12 mouse cellular contexts compared by ENCODE assay signal in the genomic region with DNA sequence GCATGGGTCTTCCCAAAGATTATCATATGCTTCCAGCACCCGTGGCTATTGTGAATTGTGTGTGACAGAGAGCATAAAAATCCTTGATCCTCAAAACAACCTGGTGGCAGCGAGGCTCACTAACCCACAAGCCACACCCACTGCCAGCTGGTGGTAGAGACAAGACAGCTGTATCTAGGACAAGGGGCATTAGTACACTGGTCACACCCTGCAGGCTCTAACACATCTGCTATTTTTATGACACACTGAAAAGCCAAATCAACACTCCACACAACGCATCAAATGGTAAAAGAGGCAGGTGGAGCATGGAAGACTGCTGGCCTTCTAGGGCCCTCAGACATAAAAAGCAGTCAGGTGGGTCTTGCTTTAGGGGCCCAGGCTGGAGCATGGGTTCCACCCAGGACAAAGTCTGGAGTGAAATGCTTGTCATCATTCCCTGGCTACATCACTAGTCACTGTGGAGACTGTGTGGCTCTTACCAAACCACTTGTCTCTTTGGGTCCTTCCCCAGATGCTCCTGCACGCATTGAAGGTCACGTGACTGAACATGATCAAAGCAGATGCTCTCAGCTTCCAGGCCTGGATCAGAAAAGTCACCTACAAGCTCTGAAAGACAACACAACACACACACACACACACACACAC. TPM values are rescaled to one million over a fixed set of nuclear protein-coding genes. Genes with fewer than 3 reads are reported as not detected.
DNase-seq lines count a peak whose midpoint lies in the region; ATAC-seq and TF ChIP-seq lines count a peak whose summit lies in the region.
"Had no signal": no experiment of that assay in that cellular context is flagged by ENCODE, and none has a peak within 500 bp of the region (broad histone marks: within the 10 kb centered on the region; RNA-seq: fewer than 3 reads in every experiment).

No protein-coding gene starts in this region.

- in situ Hi-C loops in CH12.LX (cut with MboI; ENCODE audit: low pct_ligation_motif_present, low pct_unique_long_range_greater_than_20kb, low sequenced_read_pairs), result no loop called here

- peak; percentile 81 for DNase-seq in heart, embryonic 10.5 days (ENCODE audit: low spot score)
- DNase-seq in heart, adult 9 months (ENCODE audit: low spot score in 2 of 2), result no peak
- DNase-seq in CH12.LX (ENCODE audit: extremely low read depth), result no peak
- DNase-seq in kidney, adult 11 months, result no peak
- DNase-seq in midbrain, postnatal 0 days (ENCODE audit: low spot score), result no peak
- no peak for DNase-seq in right cerebral cortex, postnatal 14 days

- H3K4me1 ChIP-seq in heart, embryonic 10.5 days, result peaks cover 19% of the 10 kb centered on the region
- H3K4me1 ChIP-seq in CH12.LX (ENCODE audit: control insufficient read depth in 1 of 2, insufficient read depth in 2 of 2), result peaks cover 19 to 51% of the 10 kb centered on the region in 2 experiments
- H3K4me1 ChIP-seq in intestine, embryonic 16.5 days (ENCODE audit: control insufficient read depth, insufficient read depth, low read length), result peaks cover 13% of the 10 kb centered on the region; the same call in 1 of the 2 replicates
- H3K4me1 ChIP-seq in midbrain, postnatal 0 days (ENCODE audit: insufficient read depth, low read length), result no peaks in the 10 kb centered on the region
- H3K4me1 ChIP-seq: neural tube, embryonic 15.5 days had no signal

- H3K9me3 ChIP-seq in heart, embryonic 10.5 days, result no peaks in the 10 kb centered on the region
- peaks cover 6% of the 10 kb centered on the region for H3K9me3 ChIP-seq in CH12.LX (replicated peaks; ENCODE audit: low read length)
- H3K9me3 ChIP-seq in intestine, embryonic 16.5 days (ENCODE audit: control insufficient read depth, low read length), result no peaks in the 10 kb centered on the region
- no peaks in the 10 kb centered on the region for H3K9me3 ChIP-seq in midbrain, postnatal 0 days (ENCODE audit: low read length)
- H3K9me3 ChIP-seq: neural tube, embryonic 15.5 days had no signal

- H3K4me2 ChIP-seq in CH12.LX (ENCODE audit: insufficient read depth, low read depth, poor library complexity, severe bottlenecking), result no peak overlapping the region
- no peak overlapping the region for H3K4me2 ChIP-seq in intestine, embryonic 16.5 days (ENCODE audit: low read depth, low read length)
- H3K4me2 ChIP-seq in midbrain, postnatal 0 days (ENCODE audit: low read depth, low read length, poor library complexity, severe bottlenecking), result no peak overlapping the region
- H3K4me2 ChIP-seq: neural tube, embryonic 15.5 days had no signal

- peak overlapping the region; percentile 57; the same call in 1 of the 2 replicates for H3K27ac ChIP-seq in heart, embryonic 10.5 days
- 0 out of 2 replicates have a peak overlapping the region, but pooled peaks have one; percentile 3 for H3K27ac ChIP-seq in CH12.LX (ENCODE audit: insufficient read depth, low read depth)
- H3K27ac ChIP-seq in intestine, embryonic 16.5 days (ENCODE audit: low read length), result no peak overlapping the region
- no peak overlapping the region for H3K27ac ChIP-seq in midbrain, postnatal 0 days (ENCODE audit: low read depth, low read length)
- H3K27ac ChIP-seq: neural tube, embryonic 15.5 days had no signal

- WGBS in heart, embryonic 10.5 days, result 54% methylated on average over 5 of the region's 5 CpGs
- 55% methylated on average over 5 of the region's 5 CpGs for WGBS in intestine, embryonic 16.5 days
- 62% methylated on average over 5 of the region's 5 CpGs for WGBS in midbrain, postnatal 0 days

- TF ChIP-seq CTCF in CH12.LX (conservative IDR thresholded peaks at IDR 0.05 in 1 of 2, IDR thresholded peaks at IDR 0.05 in 1 of 2; ENCODE audit: low read depth in 2 of 2, low read length in 2 of 2), result no peak
- no peak for TF ChIP-seq CTCF in midbrain, postnatal 0 days (IDR thresholded peaks at IDR 0.05)

- H3K79me2 ChIP-seq in CH12.LX (replicated peaks; ENCODE audit: control insufficient read depth, extremely low read depth, insufficient read depth, poor library complexity, severe bottlenecking), result no peaks in the 10 kb centered on the region

- TF ChIP-seq EP300 in CH12.LX (IDR thresholded peaks at IDR 0.05; ENCODE audit: low read length), result peak; percentile 42; the same call in 1 of the 2 replicates

- no peak for TF ChIP-seq POLR2A in CH12.LX (IDR thresholded peaks at IDR 0.05; ENCODE audit: low read depth, low read length)

- H3K27me3 ChIP-seq in heart, embryonic 10.5 days (ENCODE audit: insufficient read depth, poor library complexity, severe bottlenecking), result no peaks in the 10 kb centered on the region
- H3K27me3 ChIP-seq in CH12.LX (replicated peaks), result no peaks in the 10 kb centered on the region
- H3K27me3 ChIP-seq in intestine, embryonic 16.5 days (replicated peaks; ENCODE audit: control insufficient read depth, insufficient read depth, low read length), result no peaks in the 10 kb centered on the region
- H3K27me3 ChIP-seq in midbrain, postnatal 0 days (ENCODE audit: insufficient read depth, low read length), result no peaks in the 10 kb centered on the region
- H3K27me3 ChIP-seq: neural tube, embryonic 15.5 days had no signal

- TF ChIP-seq RAD21 in CH12.LX (IDR thresholded peaks at IDR 0.05; ENCODE audit: low read depth, low read length), result no peak

- no peak overlapping the region for H3K9ac ChIP-seq in CH12.LX (ENCODE audit: insufficient read depth, low read depth)
- H3K9ac ChIP-seq in intestine, embryonic 16.5 days (ENCODE audit: low read depth, low read length), result no peak overlapping the region
- H3K9ac ChIP-seq in midbrain, postnatal 0 days (replicated peaks; ENCODE audit: low read length, poor library complexity, severe bottlenecking), result no peak overlapping the region
- H3K9ac ChIP-seq: neural tube, embryonic 15.5 days had no signal

- H3K4me3 ChIP-seq in heart, embryonic 10.5 days, result no peak overlapping the region
- no peak overlapping the region for H3K4me3 ChIP-seq in CH12.LX (replicated peaks in 1 of 3; ENCODE audit: low read depth in 2 of 3, low read length in 2 of 3, poor library complexity in 1 of 3)
- no peak overlapping the region for H3K4me3 ChIP-seq in intestine, embryonic 16.5 days (ENCODE audit: low read length)
- no peak overlapping the region for H3K4me3 ChIP-seq in midbrain, postnatal 0 days (ENCODE audit: low read depth, low read length)
- H3K4me3 ChIP-seq: neural tube, embryonic 15.5 days had no signal

- H3K36me3 ChIP-seq in heart, embryonic 10.5 days, result no peaks in the 10 kb centered on the region
- H3K36me3 ChIP-seq in CH12.LX (replicated peaks in 1 of 2; ENCODE audit: control insufficient read depth in 1 of 2, insufficient read depth in 1 of 2, low read length in 1 of 2), result no peaks in the 10 kb centered on the region
- no peaks in the 10 kb centered on the region for H3K36me3 ChIP-seq in intestine, embryonic 16.5 days (ENCODE audit: control insufficient read depth, insufficient read depth, low read length)
- H3K36me3 ChIP-seq in midbrain, postnatal 0 days (ENCODE audit: insufficient read depth, low read length), result no peaks in the 10 kb centered on the region
- H3K36me3 ChIP-seq: neural tube, embryonic 15.5 days had no signal

- peak; percentile 89 for ATAC-seq in intestine, embryonic 16.5 days
- ATAC-seq in neutrophil, adult 5-6 weeks (ENCODE audit: extremely low read depth, insufficient number of reproducible peaks, low FRiP score, poor library complexity, severe bottlenecking), result peak; percentile 48; the same call in 1 of the 2 replicates
- ATAC-seq in midbrain, postnatal 0 days (ENCODE audit: low FRiP score), result no peak
- ATAC-seq: CD4-positive, CD25-positive, alpha-beta regulatory T cell, adult 4 months had no signal

- dilution Hi-C loops in CH12.LX (cut with MboI; ENCODE audit: extremely low pct_ligation_motif_present, extremely low pct_unique_long_range_greater_than_20kb, low sequenced_read_pairs), result no loop called here

TF ChIP-seq in CH12.LX, 34 proteins besides CTCF, POLR2A, EP300 and RAD21 (continues in another document):
- peak; percentile 42; the same call in 1 of the 2 replicates for TF ChIP-seq MAX (IDR thresholded peaks at IDR 0.05; ENCODE audit: low read length)
- no peak for TF ChIP-seq POLR2AphosphoS2 (IDR thresholded peaks at IDR 0.05; ENCODE audit: low read depth, low read length)
- TF ChIP-seq JUND (conservative IDR thresholded peaks at IDR 0.05; ENCODE audit: low read depth, low read length), result no peak
- TF ChIP-seq BHLHE40 (IDR thresholded peaks at IDR 0.05; ENCODE audit: low read depth, low read length), result 0 out of 2 replicates have a peak, but pooled peaks have one; percentile 3
- TF ChIP-seq MEF2A (IDR thresholded peaks at IDR 0.05; ENCODE audit: borderline replicate concordance, low read depth, low read length), result peak; percentile 29; the same call in 1 of the 2 replicates
- no peak for TF ChIP-seq ZNF384 (IDR thresholded peaks at IDR 0.05; ENCODE audit: low read depth, low read length)

RNA-seq across cellular contexts. Expression of gene Ccl22, which starts 11.4 kb away (rescaled TPM):
- polyA plus RNA-seq in heart, embryonic 10.5 days (2016; fragmentation: Nextera tagmentation; extraction: Ambion mirVana), result not detected in 2 replicates
- total RNA-seq in CH12.LX (2012; rRNA removed), result 1,648 and 3,114 TPM in 2 replicates
- total RNA-seq in CH12.LX (2014; rRNA removed), result 1,111 and 1,396 TPM in 2 replicates
- polyA plus RNA-seq in CH12.LX (2012; ENCODE audit: insufficient read length, low read depth), result 4,019 and 4,546 TPM in 2 replicates
- 0.10 TPM in 1 of 2 replicates, not detected in the other for polyA plus RNA-seq in intestine, embryonic 16.5 days (2015; fragmentation: Nextera tagmentation; extraction: Ambion mirVana)
- total RNA-seq in neutrophil, adult 5-6 weeks (2017), result not detected in 2 replicates
- total RNA-seq in midbrain, postnatal 0 days (2014; rRNA removed), result not detected in 2 replicates
- not detected in 2 replicates for polyA plus RNA-seq in midbrain, postnatal 0 days (2015; fragmentation: Nextera tagmentation; extraction: Ambion mirVana)
- polyA plus RNA-seq: CD4-positive, CD25-positive, alpha-beta regulatory T cell, adult 4 months; heart, embryonic 14.5 days; kidney, embryonic 16.5 days; neural tube, embryonic 15.5 days had no signal

RNA-seq across cellular contexts. Expression of gene Pllp, which starts 37.9 kb away (rescaled TPM):
- 0.20 and 1.1 TPM in 2 replicates for polyA plus RNA-seq in heart, embryonic 10.5 days (2016; fragmentation: Nextera tagmentation; extraction: Ambion mirVana)
- total RNA-seq in CH12.LX (2012; rRNA removed) (25.9 and 29.5 TPM in 2 replicates), CH12.LX (2014; rRNA removed) (5.1 and 5.3 TPM in 2 replicates)
- polyA plus RNA-seq in CH12.LX (2012; ENCODE audit: insufficient read length, low read depth), result 3.7 and 6.1 TPM in 2 replicates
- 55.6 and 64.0 TPM in 2 replicates for polyA plus RNA-seq in intestine, embryonic 16.5 days (2015; fragmentation: Nextera tagmentation; extraction: Ambion mirVana)
- total RNA-seq in neutrophil, adult 5-6 weeks (2017), result 0.25 and 0.81 TPM in 2 replicates
- 8.4 and 9.8 TPM in 2 replicates for total RNA-seq in midbrain, postnatal 0 days (2014; rRNA removed)
- 8.6 and 10.5 TPM in 2 replicates for polyA plus RNA-seq in midbrain, postnatal 0 days (2015; fragmentation: Nextera tagmentation; extraction: Ambion mirVana)
- polyA plus RNA-seq: heart, embryonic 14.5 days had no signal

RNA-seq across cellular contexts. Expression of gene Cx3cl1, which starts 37.9 kb away (rescaled TPM):
- polyA plus RNA-seq in heart, embryonic 10.5 days (2016; fragmentation: Nextera tagmentation; extraction: Ambion mirVana), result 6.2 and 11.0 TPM in 2 replicates
- total RNA-seq in CH12.LX (2012; rRNA removed) (2.5 and 3.7 TPM in 2 replicates), CH12.LX (2014; rRNA removed) (0.19 TPM in 1 of 2 replicates, not detected in the other)
- polyA plus RNA-seq in CH12.LX (2012; ENCODE audit: insufficient read length, low read depth), result 4.2 and 4.6 TPM in 2 replicates
- 34.7 and 47.2 TPM in 2 replicates for polyA plus RNA-seq in intestine, embryonic 16.5 days (2015; fragmentation: Nextera tagmentation; extraction: Ambion mirVana)
- not detected in 2 replicates for total RNA-seq in neutrophil, adult 5-6 weeks (2017)
- 82.0 and 111 TPM in 2 replicates for total RNA-seq in midbrain, postnatal 0 days (2014; rRNA removed)
- 105 and 110 TPM in 2 replicates for polyA plus RNA-seq in midbrain, postnatal 0 days (2015; fragmentation: Nextera tagmentation; extraction: Ambion mirVana)
- polyA plus RNA-seq: CD4-positive, CD25-positive, alpha-beta regulatory T cell, adult 4 months had no signal

Comparison
In these comparisons a context has a peak if more than half of its experiments do, and no peak if none do; other contexts are left out.
1. H3K27ac ChIP-seq: peak in heart, embryonic 10.5 days (single experiment) and CH12.LX (single experiment); none in intestine, embryonic 16.5 days (single experiment) and midbrain, postnatal 0 days (single experiment).
2. RNA of gene Ccl22, which starts 11.4 kb away (polyA plus RNA-seq): 4,019 to 4,546 TPM in CH12.LX; 0.10 TPM in intestine, embryonic 16.5 days, not detected in midbrain, postnatal 0 days and not detected in heart, embryonic 10.5 days; every median in the first group is over 1,000 times any median in the second.